Mouse (Mus musculus): Measurements from ENCODE around the gene Ggnbp2.
"Not testable (repeated sequence)": the region's sequence is repeated elsewhere in the genome, so short reads cannot be mapped to it uniquely, and the experiment has no call there.

The Ggnbp2 gene

GRCm38 (mm10) chr11:84879007-84879771 lies 8.6 kb upstream of the Ggnbp2 start:
- no peak for DNase-seq (ENCODE audit: low spot score)

- DNase-seq (ENCODE audit: low spot score) = not testable (repeated sequence)
Observed at GRCm38 (mm10) chr11:84876020-84876419, 5.4 kb upstream of the Ggnbp2 start.

GRCm38 (mm10) chr11:84873042-84873833 lies 2.6 kb upstream of the Ggnbp2 start:
- DNase-seq (ENCODE audit: low spot score) = no peak

- DNase-seq (ENCODE audit: low spot score) = no peak
Observed at GRCm38 (mm10) chr11:84871548-84872069, 992 bp upstream of the Ggnbp2 start.

GRCm38 (mm10) chr11:84871046-84871445 lies 429 bp upstream of the Ggnbp2 start:
- no peak for DNase-seq (ENCODE audit: low spot score)

- DNase-seq (ENCODE audit: low spot score) = peak; percentile 94
Observed at GRCm38 (mm10) chr11:84869537-84870232, 932 bp downstream of the Ggnbp2 start.

- DNase-seq (ENCODE audit: low spot score) = no peak
Observed at GRCm38 (mm10) chr11:84868786-84869259, 1.8 kb downstream of the Ggnbp2 start.

- no peak for DNase-seq (ENCODE audit: low spot score)
Observed at GRCm38 (mm10) chr11:84867586-84867985, 3.0 kb downstream of the Ggnbp2 start.

- DNase-seq (ENCODE audit: low spot score) = no peak
Observed at GRCm38 (mm10) chr11:84865268-84865667, 5.3 kb downstream of the Ggnbp2 start.

GRCm38 (mm10) chr11:84855285-84855684 lies 15.3 kb downstream of the Ggnbp2 start:
- DNase-seq (ENCODE audit: low spot score) = no peak

- no peak for DNase-seq (ENCODE audit: low spot score)
Observed at GRCm38 (mm10) chr11:84847475-84848090, 23.0 kb downstream of the Ggnbp2 start.

GRCm38 (mm10) chr11:84846741-84847474 lies 23.7 kb downstream of the Ggnbp2 start:
- no peak for DNase-seq (ENCODE audit: low spot score)

- no peak for DNase-seq (ENCODE audit: low spot score)
Observed at GRCm38 (mm10) chr11:84839330-84839729, 31.3 kb downstream of the Ggnbp2 start.

GRCm38 (mm10) chr11:84829495-84829894 lies 41.1 kb downstream of the Ggnbp2 start:
- DNase-seq (ENCODE audit: low spot score) = not testable (repeated sequence)

- DNase-seq (ENCODE audit: low spot score) = peak; percentile 95
Observed at GRCm38 (mm10) chr11:84828516-84829399, 41.9 kb downstream of the Ggnbp2 start, which contains the start of gene Dhrs11. TSS of gene Dhrs11 (minus strand) at chr11:84828994.

GRCm38 (mm10) chr11:84827901-84828503 lies 42.6 kb downstream of the Ggnbp2 start:
- no peak for DNase-seq (ENCODE audit: low spot score)

- no peak for DNase-seq (ENCODE audit: low spot score)
Observed at GRCm38 (mm10) chr11:84827492-84827891, 43.1 kb downstream of the Ggnbp2 start.

- DNase-seq (ENCODE audit: low spot score) = peak; percentile 30
Observed at GRCm38 (mm10) chr11:84826185-84826584, 44.4 kb downstream of the Ggnbp2 start.

GRCm38 (mm10) chr11:84825261-84825807 lies 45.3 kb downstream of the Ggnbp2 start:
- DNase-seq (ENCODE audit: low spot score) = no peak

Data from lung, postnatal 25 days (tissue).